Mouse (Mus musculus): ENCODE measurements around the gene Mcrs1. TPM values are rescaled to one million over a fixed set of nuclear protein-coding genes. Genes with fewer than 3 reads are reported as not detected.
A peak's percentile ranks its signal among the peaks of the same experiment; 100 is the strongest.

Mcrs1 gene
- polyA plus RNA-seq, 1 experiment from 2014 or later, result 114 TPM

DNA sequence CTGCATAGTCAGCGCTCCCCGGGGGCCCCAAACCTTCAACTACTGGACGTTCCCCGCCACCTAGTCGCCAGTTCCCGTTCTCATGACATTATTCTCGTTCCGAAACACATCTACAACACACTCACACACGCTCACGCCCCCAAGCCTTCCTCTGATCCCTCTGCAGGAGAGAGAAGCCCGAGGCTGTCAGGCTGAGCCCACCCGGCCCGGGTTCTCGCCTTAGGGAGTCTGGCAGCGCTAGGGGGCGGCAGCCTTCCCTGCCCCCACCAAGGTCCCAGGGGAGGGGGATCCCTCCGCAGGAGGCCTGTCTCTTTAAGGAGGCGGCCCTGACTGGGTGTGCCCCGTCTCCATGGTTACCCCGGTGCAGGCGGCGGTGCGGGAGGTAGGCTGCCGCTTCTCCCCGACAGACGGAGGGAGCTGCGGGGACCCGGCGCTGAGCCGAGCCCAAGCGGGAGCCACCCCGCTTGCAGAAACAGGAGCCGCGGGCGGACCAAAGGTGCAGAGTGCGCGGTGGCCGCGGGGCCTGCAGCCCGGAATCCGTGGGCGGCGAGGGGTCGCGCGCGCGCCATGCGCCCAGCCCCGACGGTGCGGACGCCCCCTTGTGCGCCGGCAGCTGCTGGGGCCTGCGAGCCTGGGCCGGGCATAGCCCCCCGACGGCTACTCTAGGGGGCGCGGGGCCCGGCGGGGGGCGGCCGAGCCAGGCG is 27.4 kb downstream of the Mcrs1 start, which contains the start of gene Kcnh3:
TSS of gene Kcnh3 (plus strand) at position 654 of the 704 bp plus-strand sequence.
- H3K4me1 ChIP-seq, result peaks cover 40% of the 10 kb centered on the region
- ATAC-seq (ENCODE audit: insufficient number of reproducible peaks, low FRiP score, low TSS enrichment, low read depth), result no peak
- WGBS, result under 1% methylated on average over 64 of the region's 66 CpGs

DNA sequence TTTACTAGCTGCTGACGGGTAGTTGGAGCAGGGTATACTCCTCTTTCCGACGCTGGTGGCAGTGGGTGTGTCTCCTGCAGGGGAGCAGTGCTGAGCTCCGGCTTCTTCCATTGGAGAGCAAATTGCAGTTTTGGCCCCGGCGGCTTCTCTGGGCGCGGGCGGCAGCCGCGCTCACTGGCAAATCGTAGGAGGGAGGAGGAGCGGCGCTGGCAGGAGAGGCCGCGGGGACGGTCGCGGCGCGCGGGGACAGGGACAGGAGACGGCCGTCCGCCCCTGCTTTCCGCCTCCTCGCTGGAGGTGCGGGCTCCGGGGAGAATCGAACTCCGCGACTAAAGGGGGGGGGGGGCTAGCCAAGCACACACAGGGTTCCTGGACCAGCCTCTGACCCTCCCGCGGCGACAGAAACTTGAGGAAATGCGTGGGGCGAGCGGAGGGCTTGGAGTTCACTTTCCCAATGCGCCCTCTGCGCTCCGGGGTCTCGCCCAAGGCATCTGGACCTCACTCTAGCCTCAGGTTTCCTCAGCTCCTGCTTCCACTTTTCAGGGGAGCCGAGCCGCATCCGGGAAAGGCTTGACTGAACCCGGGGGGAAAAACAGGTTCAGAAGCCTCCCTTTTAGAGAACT is 28.1 kb downstream of the Mcrs1 start:
- H3K9me3 ChIP-seq, result no peaks in the 10 kb centered on the region
- H3K9ac ChIP-seq, result 0 out of 2 replicates have a peak overlapping the region, but pooled peaks have one; percentile 28
- WGBS, result under 1% methylated on average over 42 of the region's 46 CpGs
- no peak for ATAC-seq (ENCODE audit: insufficient number of reproducible peaks, low FRiP score, low TSS enrichment, low read depth)
- peaks cover 40% of the 10 kb centered on the region for H3K4me1 ChIP-seq
- H3K4me2 ChIP-seq, result peak overlapping the region; percentile 78
- H3K36me3 ChIP-seq, result no peaks in the 10 kb centered on the region
- H3K27ac ChIP-seq, result no peak overlapping the region
- peak overlapping the region; percentile 45 for H3K4me3 ChIP-seq
- H3K27me3 ChIP-seq, result peaks cover 88% of the 10 kb centered on the region

More for the DNA sequence above, 27.4 kb downstream of the Mcrs1 start, which contains the start of gene Kcnh3:
- Histone ChIP-seq H3K4me3 (peak within 1 kb of the TSS; percentile 45), H3K4me2 (peak within 1 kb of the TSS; percentile 78), H3K27ac (no peak within 1 kb of the TSS), H3K9ac (0 out of 2 replicates have a peak within 1 kb of the TSS, but pooled peaks have one; percentile 28), H3K9me3 (no peaks in the 10 kb centered on the region), H3K36me3 (no peaks in the 10 kb centered on the region), H3K27me3 (peaks cover 95% of the 10 kb centered on the region)

DNA sequence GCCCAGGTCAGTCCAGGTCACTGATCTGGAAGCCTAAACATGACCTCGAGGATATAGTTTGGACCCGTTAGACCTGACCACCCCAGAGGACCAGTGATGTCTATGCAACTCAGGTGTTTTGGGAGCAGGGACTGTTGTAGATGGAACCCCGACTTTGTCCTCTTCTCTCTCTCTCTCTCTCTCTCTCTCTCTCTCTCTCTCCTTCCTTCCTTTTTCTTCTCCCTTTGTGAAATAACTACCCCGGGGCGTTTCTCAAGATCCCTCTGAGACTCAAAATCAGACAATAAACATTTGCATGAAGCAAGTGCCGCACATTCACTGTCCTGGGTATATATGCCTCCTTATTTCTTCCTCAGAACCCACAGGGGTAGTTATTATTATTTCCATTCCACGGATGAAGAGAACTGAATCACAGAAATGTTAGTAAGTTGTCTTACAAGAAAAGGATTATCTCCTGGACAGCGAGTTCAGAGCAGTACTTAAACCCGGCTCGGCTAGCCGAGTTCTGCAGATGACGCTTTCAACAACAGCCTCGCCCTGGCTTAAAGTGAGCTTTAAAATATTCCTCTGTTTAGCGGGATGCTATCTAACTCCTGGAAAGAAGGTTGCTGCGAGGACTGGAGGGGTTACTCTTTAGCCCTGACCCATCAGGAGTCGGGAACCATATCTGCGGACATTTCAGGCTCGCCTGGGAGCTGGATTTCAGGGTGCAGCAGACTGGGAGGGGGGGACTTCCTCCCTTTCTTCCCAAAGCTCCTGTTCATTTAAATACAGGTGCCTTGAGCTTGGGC is 28.8 kb downstream of the Mcrs1 start:
- ATAC-seq (ENCODE audit: insufficient number of reproducible peaks, low FRiP score, low TSS enrichment, low read depth), result no peak
- Histone ChIP-seq H3K9me3 (no peaks in the 10 kb centered on the region), H3K27me3 (peaks cover 81% of the 10 kb centered on the region), H3K4me2 (peak overlapping the region; percentile 78), H3K9ac (no peak overlapping the region), H3K27ac (no peak overlapping the region), H3K36me3 (no peaks in the 10 kb centered on the region), H3K4me3 (peak overlapping the region; percentile 45), H3K4me1 (peaks cover 40% of the 10 kb centered on the region)
- 7% methylated on average over 18 of the region's 18 CpGs for WGBS

DNA sequence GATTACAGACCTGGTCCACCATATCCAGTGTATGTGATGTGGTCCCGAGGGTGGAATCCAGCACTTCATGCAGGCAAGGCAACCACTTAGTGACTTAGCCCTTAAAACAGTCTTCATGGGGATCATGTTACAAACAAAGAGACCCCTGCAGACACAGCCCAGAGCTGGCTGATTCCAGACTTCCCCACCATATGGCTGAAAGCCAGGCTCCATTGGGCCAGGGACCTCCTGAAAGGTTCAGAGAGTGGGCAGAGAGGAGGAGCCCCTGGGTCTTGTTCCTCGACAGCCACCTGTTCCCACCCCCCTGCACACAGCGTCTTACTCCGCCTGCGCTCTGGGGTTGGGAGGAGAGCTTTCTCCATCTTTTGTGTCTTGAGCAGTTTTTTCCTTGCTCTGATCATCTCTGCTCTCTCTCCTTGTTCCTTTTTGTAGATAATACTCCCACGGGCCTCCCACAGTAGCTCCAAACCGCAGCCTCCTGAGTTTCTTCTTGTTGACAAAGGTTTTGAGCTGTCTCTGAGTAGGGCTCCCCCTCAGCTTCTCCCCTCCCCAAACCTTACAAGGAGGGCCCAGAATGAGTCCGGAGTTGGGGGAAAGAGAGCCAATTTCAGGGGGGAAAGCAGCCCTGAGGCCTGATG is 30.3 kb downstream of the Mcrs1 start:
- ATAC-seq (ENCODE audit: insufficient number of reproducible peaks, low FRiP score, low TSS enrichment, low read depth), result no peak

DNA sequence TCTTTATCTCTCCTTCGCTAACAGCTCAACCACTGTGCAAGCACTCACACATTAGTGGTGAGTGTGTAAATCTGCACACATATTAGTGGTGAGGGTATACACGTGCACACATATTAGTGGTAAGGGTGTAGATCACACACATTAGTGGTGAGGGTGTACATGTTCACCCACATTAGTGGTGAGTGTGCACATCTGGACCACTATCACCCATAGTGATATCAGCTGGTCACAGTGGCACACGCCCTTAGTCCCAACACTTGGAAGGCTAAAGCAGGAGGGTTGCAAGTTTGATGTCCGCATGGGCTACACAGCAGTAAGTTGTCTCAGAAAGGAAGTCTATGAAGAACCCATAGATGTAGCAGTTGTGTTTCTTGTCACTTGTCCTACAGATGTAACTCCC is 34.1 kb downstream of the Mcrs1 start:
- WGBS, result 88% methylated on average over 4 of the region's 4 CpGs
- Histone ChIP-seq H3K4me2 (no peak overlapping the region), H3K4me3 (no peak overlapping the region), H3K36me3 (peaks cover 15% of the 10 kb centered on the region), H3K9me3 (no peaks in the 10 kb centered on the region), H3K4me1 (0 out of 2 replicates have a peak, but pooled peaks cover 8% of the 10 kb centered on the region), H3K9ac (no peak overlapping the region), H3K27ac (no peak overlapping the region), H3K27me3 (peaks cover 28% of the 10 kb centered on the region)
- ATAC-seq (ENCODE audit: insufficient number of reproducible peaks, low FRiP score, low TSS enrichment, low read depth), result no peak

More for the DNA sequence above, 30.3 kb downstream of the Mcrs1 start:
- H3K9me3 ChIP-seq, result no peaks in the 10 kb centered on the region
- no peak overlapping the region for H3K9ac ChIP-seq
- peaks cover 66% of the 10 kb centered on the region for H3K27me3 ChIP-seq
- H3K4me1 ChIP-seq, result peaks cover 40% of the 10 kb centered on the region
- H3K36me3 ChIP-seq, result no peaks in the 10 kb centered on the region
- H3K4me2 ChIP-seq, result no peak overlapping the region
- H3K27ac ChIP-seq, result no peak overlapping the region
- H3K4me3 ChIP-seq, result no peak overlapping the region
- 7% methylated on average over 8 of the region's 8 CpGs for WGBS

DNA sequence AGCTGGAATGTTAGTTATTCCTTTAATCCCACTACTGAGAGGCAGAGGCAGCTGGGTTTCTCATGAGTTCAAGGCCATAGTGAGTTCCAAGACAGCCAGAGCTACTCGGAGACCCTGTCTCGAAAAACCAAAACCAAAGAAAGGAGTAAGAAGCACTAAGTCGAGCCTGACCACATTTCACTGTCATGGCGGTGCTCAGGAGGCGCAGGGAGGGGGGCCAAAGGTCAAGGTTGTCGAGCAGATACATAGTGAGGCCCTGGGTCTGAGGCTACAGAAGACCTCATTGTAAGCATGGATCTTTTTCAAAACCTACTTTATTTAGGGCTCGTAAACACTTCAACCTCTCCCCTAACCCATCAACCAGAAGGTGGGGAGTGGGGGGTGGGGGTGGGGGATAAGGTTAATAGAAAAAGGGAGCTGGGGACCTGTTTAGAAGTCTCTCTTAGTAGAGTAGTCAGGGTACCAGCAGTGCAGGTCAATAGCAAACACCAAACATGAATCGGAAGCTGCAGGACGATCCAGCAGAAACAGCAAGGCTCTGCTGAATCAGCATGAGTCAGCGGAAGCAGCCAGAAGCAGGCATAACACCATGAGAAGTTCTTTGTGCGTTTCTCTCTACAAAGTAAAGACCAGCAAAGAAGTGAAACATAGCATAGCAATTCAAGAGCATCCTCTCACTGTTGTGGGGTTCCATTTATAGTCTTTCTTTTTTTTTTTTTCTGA is 35.9 kb downstream of the Mcrs1 start:
- Histone ChIP-seq H3K4me1 (no peaks in the 10 kb centered on the region), H3K4me2 (no peak overlapping the region), H3K9me3 (no peaks in the 10 kb centered on the region), H3K4me3 (no peak overlapping the region), H3K36me3 (peaks cover 31% of the 10 kb centered on the region), H3K27me3 (peaks cover 10% of the 10 kb centered on the region), H3K9ac (no peak overlapping the region), H3K27ac (no peak overlapping the region)
- ATAC-seq (ENCODE audit: insufficient number of reproducible peaks, low FRiP score, low TSS enrichment, low read depth), result no peak
- WGBS, result 83% methylated on average over 11 of the region's 11 CpGs

DNA sequence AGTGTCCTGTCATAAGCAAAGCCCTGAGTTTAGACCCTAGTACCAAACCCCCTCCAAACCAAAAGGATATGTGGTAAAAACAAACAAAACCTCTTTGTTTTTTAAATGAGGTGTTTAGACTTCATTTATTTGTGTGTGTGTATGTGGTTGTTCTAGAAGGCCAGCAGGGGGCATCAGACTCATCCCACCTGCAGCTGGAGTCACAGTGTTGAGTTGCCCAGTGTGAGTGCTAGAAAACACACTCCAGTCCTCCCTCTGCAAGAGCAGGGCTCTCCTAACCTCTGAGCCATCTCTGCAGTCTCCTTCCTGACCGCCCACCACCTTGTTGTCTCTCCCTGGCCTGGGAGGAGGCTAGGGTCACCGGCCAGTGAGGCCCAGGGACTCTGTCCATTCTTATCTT is 36.8 kb downstream of the Mcrs1 start:
- WGBS, result 85% methylated on average over 2 of the region's 2 CpGs
- H3K4me2 ChIP-seq, result no peak overlapping the region
- H3K4me3 ChIP-seq, result no peak overlapping the region
- no peak overlapping the region for H3K9ac ChIP-seq
- ATAC-seq (ENCODE audit: insufficient number of reproducible peaks, low FRiP score, low TSS enrichment, low read depth), result no peak
- H3K4me1 ChIP-seq, result no peaks in the 10 kb centered on the region
- H3K9me3 ChIP-seq, result no peaks in the 10 kb centered on the region
- peaks cover 39% of the 10 kb centered on the region for H3K36me3 ChIP-seq
- no peak overlapping the region for H3K27ac ChIP-seq
- peaks cover 4% of the 10 kb centered on the region for H3K27me3 ChIP-seq

DNA sequence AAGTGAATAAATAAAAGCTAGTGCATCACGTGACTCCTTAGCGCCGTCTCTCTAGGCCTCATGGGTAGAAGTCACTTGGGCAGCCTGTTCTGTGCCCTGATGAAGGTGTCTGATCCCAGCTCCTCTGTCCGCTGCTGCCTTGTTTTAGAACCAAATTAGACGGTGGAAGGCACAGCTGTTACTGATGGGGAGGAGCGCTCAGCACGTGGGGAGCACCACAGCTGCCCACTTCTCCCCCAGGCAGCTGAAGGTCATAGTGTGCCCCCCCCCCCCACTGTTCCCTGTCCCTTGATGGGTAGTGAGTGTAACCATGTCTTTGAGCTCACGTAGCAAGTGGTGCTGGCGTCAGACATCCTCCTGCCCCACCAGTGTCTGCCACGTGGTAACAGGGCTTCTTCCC is 38.6 kb downstream of the Mcrs1 start:
- Histone ChIP-seq H3K36me3 (peaks cover 49% of the 10 kb centered on the region), H3K4me2 (no peak overlapping the region), H3K27ac (no peak overlapping the region), H3K27me3 (no peaks in the 10 kb centered on the region), H3K4me3 (no peak overlapping the region), H3K9me3 (no peaks in the 10 kb centered on the region), H3K4me1 (no peaks in the 10 kb centered on the region), H3K9ac (no peak overlapping the region)
- no peak for ATAC-seq (ENCODE audit: insufficient number of reproducible peaks, low FRiP score, low TSS enrichment, low read depth)
- WGBS, result 80% methylated on average over 10 of the region's 10 CpGs

DNA sequence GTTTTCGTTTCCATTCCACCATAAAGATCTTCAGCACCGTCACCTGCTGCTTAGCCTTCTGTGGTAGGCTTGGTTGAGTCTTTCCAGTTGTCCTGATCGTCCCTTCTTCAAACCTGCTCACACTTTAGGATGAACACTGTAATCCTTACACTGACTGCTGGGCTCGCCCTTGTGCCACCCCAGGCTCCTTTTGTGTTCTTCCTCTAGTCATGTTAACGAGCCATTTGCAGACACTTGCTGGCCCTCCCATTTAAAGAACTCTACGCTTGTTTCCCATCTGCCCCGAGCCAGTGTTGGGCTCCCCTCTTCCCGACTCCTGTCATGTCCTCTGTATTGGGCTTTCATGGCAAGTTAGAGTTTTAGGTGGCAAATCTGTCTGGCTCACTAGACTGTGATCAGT is 45.8 kb downstream of the Mcrs1 start:
- H3K27me3 ChIP-seq, result no peaks in the 10 kb centered on the region
- WGBS, result 70% methylated on average over 8 of the region's 8 CpGs
- H3K9me3 ChIP-seq, result no peaks in the 10 kb centered on the region
- ATAC-seq (ENCODE audit: insufficient number of reproducible peaks, low FRiP score, low TSS enrichment, low read depth), result no peak
- H3K9ac ChIP-seq, result no peak overlapping the region
- H3K4me2 ChIP-seq, result no peak overlapping the region
- H3K27ac ChIP-seq, result no peak overlapping the region
- 0 out of 2 replicates have a peak, but pooled peaks cover 2% of the 10 kb centered on the region for H3K4me1 ChIP-seq
- no peak overlapping the region for H3K4me3 ChIP-seq
- H3K36me3 ChIP-seq, result peaks cover 49% of the 10 kb centered on the region

DNA sequence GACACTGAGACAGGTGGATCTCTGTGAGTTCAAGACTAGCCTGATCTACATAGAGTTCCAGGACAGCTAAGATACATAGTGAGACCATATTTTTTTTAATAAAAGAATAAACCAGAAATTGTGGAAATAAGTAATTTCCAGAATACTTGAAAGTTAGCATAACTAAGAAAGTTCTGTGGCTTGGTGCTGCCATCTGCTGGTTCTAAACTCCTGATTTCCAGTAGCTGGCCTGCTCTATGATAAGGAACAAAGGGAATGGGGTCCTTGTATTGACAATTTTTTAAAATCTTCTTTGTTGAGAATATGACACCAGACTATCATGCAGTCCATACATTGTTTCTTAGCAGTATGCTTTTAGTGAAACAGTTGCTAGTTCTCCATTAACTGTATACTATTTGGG is 53.0 kb downstream of the Mcrs1 start:
- no peak overlapping the region for H3K9ac ChIP-seq
- no peaks in the 10 kb centered on the region for H3K9me3 ChIP-seq
- H3K36me3 ChIP-seq, result peaks cover 32% of the 10 kb centered on the region
- H3K4me1 ChIP-seq, result no peaks in the 10 kb centered on the region
- no peak overlapping the region for H3K27ac ChIP-seq
- ATAC-seq (ENCODE audit: insufficient number of reproducible peaks, low FRiP score, low TSS enrichment, low read depth), result no peak
- no peak overlapping the region for H3K4me3 ChIP-seq
- H3K4me2 ChIP-seq, result no peak overlapping the region
- no peaks in the 10 kb centered on the region for H3K27me3 ChIP-seq

DNA sequence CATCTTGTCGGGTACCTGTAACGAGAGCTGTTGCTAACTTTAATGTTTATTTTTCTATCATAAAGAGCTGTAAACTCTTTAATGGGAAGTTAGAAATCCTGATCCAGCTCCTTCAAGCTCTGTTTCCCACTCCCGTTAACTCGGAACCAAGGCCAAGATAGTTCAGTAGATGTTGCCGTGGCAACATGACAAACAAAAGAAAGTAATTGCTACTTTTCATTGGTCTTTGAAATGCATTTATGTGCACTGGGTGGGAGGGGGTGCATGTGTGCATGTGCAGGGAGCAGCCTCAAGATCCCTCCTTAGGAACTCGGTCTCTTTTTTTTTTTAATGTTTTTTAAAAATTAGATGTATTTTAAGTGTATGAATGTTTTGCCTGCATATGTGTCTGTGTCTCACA is 56.7 kb downstream of the Mcrs1 start:
- Histone ChIP-seq H3K27me3 (no peaks in the 10 kb centered on the region), H3K9me3 (no peaks in the 10 kb centered on the region), H3K4me2 (no peak overlapping the region), H3K27ac (no peak overlapping the region), H3K4me3 (no peak overlapping the region), H3K9ac (no peak overlapping the region), H3K4me1 (no peaks in the 10 kb centered on the region), H3K36me3 (peaks cover 38% of the 10 kb centered on the region)
- 58% methylated on average over 6 of the region's 6 CpGs for WGBS
- no peak for ATAC-seq (ENCODE audit: insufficient number of reproducible peaks, low FRiP score, low TSS enrichment, low read depth)
